ENCODE assay signal across 22 mouse cellular contexts in the genomic region with DNA sequence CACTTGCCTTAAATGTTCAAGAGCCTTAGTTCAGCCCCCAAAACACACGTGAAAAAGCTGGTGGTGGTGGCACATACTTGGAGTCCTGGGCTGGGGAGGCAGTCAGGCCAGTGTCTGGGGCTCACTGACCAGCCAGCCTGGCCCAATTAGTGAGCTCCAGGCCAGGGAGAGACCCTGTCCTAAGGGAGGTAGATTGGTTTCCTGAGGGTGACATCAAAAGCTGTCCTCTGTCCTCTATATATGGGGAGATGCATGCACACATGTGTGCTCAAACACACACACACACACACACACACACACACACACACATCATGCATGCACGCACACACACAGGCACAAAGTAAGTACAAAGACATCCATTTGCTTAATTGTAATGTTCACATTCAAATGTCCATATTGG. TPM values are rescaled to one million over a fixed set of nuclear protein-coding genes. Genes with fewer than 3 reads are reported as not detected.
DNase-seq lines count a peak whose midpoint lies in the region; ATAC-seq lines count a peak whose summit lies in the region.
"Had no signal": no experiment of that assay in that cellular context is flagged by ENCODE, and none has a peak within 500 bp of the region (broad histone marks: within the 10 kb centered on the region; RNA-seq: fewer than 3 reads in every experiment).

No protein-coding gene starts in this region.

- no peak for DNase-seq in hindbrain, embryonic 10.5 days (ENCODE audit: low spot score)
- DNase-seq in limb, embryonic 10.5 days (ENCODE audit: low spot score), result no peak
- no peak for DNase-seq in layer of hippocampus, postnatal 10 days (ENCODE audit: low spot score in 2 of 2)
- DNase-seq in yolk sac, embryonic 10.5 days (ENCODE audit: low spot score), result no peak
- DNase-seq in heart, embryonic 10.5 days (ENCODE audit: low spot score), result no peak
- DNase-seq: adrenal gland, postnatal 10 days; gastrocnemius, postnatal 14 days; heart, postnatal 36 days; kidney, adult 2 months; kidney, postnatal 4 days; lung, adult 2 months; lung, postnatal 4 days had no signal

- WGBS in forebrain, embryonic 13.5 days, result 38% methylated on average over 2 of the region's 2 CpGs
- WGBS in hindbrain, embryonic 10.5 days, result 58% methylated on average over 2 of the region's 2 CpGs
- 67% methylated on average over 2 of the region's 2 CpGs for WGBS in limb, embryonic 10.5 days
- 42% methylated on average over 2 of the region's 2 CpGs for WGBS in neural tube, embryonic 12.5 days
- 49% methylated on average over 2 of the region's 2 CpGs for WGBS in heart, embryonic 10.5 days

- ATAC-seq in forebrain, embryonic 13.5 days, result no peak
- peak; percentile 52 for ATAC-seq in neural tube, embryonic 12.5 days (ENCODE audit: low FRiP score, low read depth)

- no peak overlapping the region for H3K4me3 ChIP-seq in forebrain, embryonic 13.5 days
- H3K4me3 ChIP-seq in hindbrain, embryonic 10.5 days, result peak overlapping the region; percentile 33; the same call in 1 of the 2 replicates
- H3K4me3 ChIP-seq in limb, embryonic 10.5 days, result no peak overlapping the region
- no peak overlapping the region for H3K4me3 ChIP-seq in neural tube, embryonic 12.5 days
- H3K4me3 ChIP-seq in heart, embryonic 10.5 days, result no peak overlapping the region

- H3K4me2 ChIP-seq in forebrain, embryonic 13.5 days, result peak overlapping the region; percentile 47; the same call in 1 of the 2 replicates
- H3K4me2 ChIP-seq in neural tube, embryonic 12.5 days (replicated peaks), result peak overlapping the region; percentile 47
- H3K4me2 ChIP-seq: heart, embryonic 11.5 days had no signal

- H3K36me3 ChIP-seq in forebrain, embryonic 13.5 days (ENCODE audit: poor library complexity, severe bottlenecking), result no peaks in the 10 kb centered on the region
- H3K36me3 ChIP-seq in hindbrain, embryonic 10.5 days, result no peaks in the 10 kb centered on the region
- no peaks in the 10 kb centered on the region for H3K36me3 ChIP-seq in limb, embryonic 10.5 days
- no peaks in the 10 kb centered on the region for H3K36me3 ChIP-seq in neural tube, embryonic 12.5 days
- no peaks in the 10 kb centered on the region for H3K36me3 ChIP-seq in heart, embryonic 10.5 days

- H3K27me3 ChIP-seq in forebrain, embryonic 13.5 days, result no peaks in the 10 kb centered on the region
- H3K27me3 ChIP-seq in hindbrain, embryonic 10.5 days (ENCODE audit: insufficient read depth, poor library complexity, severe bottlenecking), result peaks cover 16% of the 10 kb centered on the region; the same call in 1 of the 2 replicates
- no peaks in the 10 kb centered on the region for H3K27me3 ChIP-seq in limb, embryonic 10.5 days (ENCODE audit: low read depth, poor library complexity, severe bottlenecking)
- H3K27me3 ChIP-seq in neural tube, embryonic 12.5 days (replicated peaks), result no peaks in the 10 kb centered on the region
- peaks cover 26% of the 10 kb centered on the region for H3K27me3 ChIP-seq in heart, embryonic 10.5 days (ENCODE audit: insufficient read depth, poor library complexity, severe bottlenecking)

- peak overlapping the region; percentile 63 for H3K27ac ChIP-seq in forebrain, embryonic 13.5 days
- H3K27ac ChIP-seq in hindbrain, embryonic 10.5 days, result peak overlapping the region; percentile 77
- H3K27ac ChIP-seq in limb, embryonic 10.5 days, result peak overlapping the region; percentile 9; the same call in 1 of the 2 replicates
- H3K27ac ChIP-seq in neural tube, embryonic 12.5 days, result peak overlapping the region; percentile 55; the same call in 1 of the 2 replicates
- H3K27ac ChIP-seq in heart, embryonic 10.5 days, result no peak overlapping the region

- no peak overlapping the region for H3K9ac ChIP-seq in forebrain, embryonic 13.5 days
- no peak overlapping the region for H3K9ac ChIP-seq in neural tube, embryonic 12.5 days

- peaks cover 15% of the 10 kb centered on the region for H3K4me1 ChIP-seq in forebrain, embryonic 13.5 days
- H3K4me1 ChIP-seq in hindbrain, embryonic 10.5 days (replicated peaks), result peaks cover 25% of the 10 kb centered on the region
- peaks cover 11% of the 10 kb centered on the region for H3K4me1 ChIP-seq in limb, embryonic 10.5 days
- H3K4me1 ChIP-seq in neural tube, embryonic 12.5 days, result peaks cover 10% of the 10 kb centered on the region
- H3K4me1 ChIP-seq in heart, embryonic 10.5 days, result 0 out of 2 replicates have a peak, but pooled peaks cover 5% of the 10 kb centered on the region

- no peaks in the 10 kb centered on the region for H3K9me3 ChIP-seq in forebrain, embryonic 13.5 days (replicated peaks)
- H3K9me3 ChIP-seq in hindbrain, embryonic 10.5 days, result no peaks in the 10 kb centered on the region
- H3K9me3 ChIP-seq in limb, embryonic 10.5 days (replicated peaks), result no peaks in the 10 kb centered on the region
- H3K9me3 ChIP-seq in neural tube, embryonic 12.5 days, result no peaks in the 10 kb centered on the region
- no peaks in the 10 kb centered on the region for H3K9me3 ChIP-seq in heart, embryonic 10.5 days

RNA-seq across cellular contexts. Expression of a gene that starts 9.1 kb away (rescaled TPM):
- polyA plus RNA-seq in forebrain, embryonic 13.5 days (2015; fragmentation: Nextera tagmentation; extraction: Ambion mirVana), result 131 and 134 TPM in 2 replicates
- polyA plus RNA-seq in hindbrain, embryonic 10.5 days (2016; fragmentation: Nextera tagmentation; extraction: Ambion mirVana), result 101 and 102 TPM in 2 replicates
- 92.9 and 105 TPM in 2 replicates for polyA plus RNA-seq in limb, embryonic 10.5 days (2016; fragmentation: Nextera tagmentation; extraction: Ambion mirVana)
- polyA plus RNA-seq in neural tube, embryonic 12.5 days (2016; fragmentation: Nextera tagmentation; extraction: Ambion mirVana), result 121 and 123 TPM in 2 replicates
- total RNA-seq in layer of hippocampus, postnatal 10 days (2021), result 10 to 100 TPM; 55.8 to 57.6 TPM
- 52.8 and 64.2 TPM in 2 replicates for polyA plus RNA-seq in heart, embryonic 10.5 days (2016; fragmentation: Nextera tagmentation; extraction: Ambion mirVana)

RNA-seq across cellular contexts. Expression of a gene that starts 11.7 kb away (rescaled TPM):
- 5.4 and 6.6 TPM in 2 replicates for polyA plus RNA-seq in forebrain, embryonic 13.5 days (2015; fragmentation: Nextera tagmentation; extraction: Ambion mirVana)
- polyA plus RNA-seq in hindbrain, embryonic 10.5 days (2016; fragmentation: Nextera tagmentation; extraction: Ambion mirVana), result 7.2 and 8.1 TPM in 2 replicates
- 10.5 and 11.5 TPM in 2 replicates for polyA plus RNA-seq in limb, embryonic 10.5 days (2016; fragmentation: Nextera tagmentation; extraction: Ambion mirVana)
- 6.8 and 8.0 TPM in 2 replicates for polyA plus RNA-seq in neural tube, embryonic 12.5 days (2016; fragmentation: Nextera tagmentation; extraction: Ambion mirVana)
- 1 to 10 TPM; 1.5 to 3.8 TPM for total RNA-seq in layer of hippocampus, postnatal 10 days (2021)
- polyA plus RNA-seq in heart, embryonic 10.5 days (2016; fragmentation: Nextera tagmentation; extraction: Ambion mirVana), result 7.8 and 11.9 TPM in 2 replicates
- total RNA-seq: MEL had no signal

RNA-seq across cellular contexts. Expression of a gene that starts 46.8 kb away (rescaled TPM):
- not detected in 2 replicates for polyA plus RNA-seq in forebrain, embryonic 13.5 days (2015; fragmentation: Nextera tagmentation; extraction: Ambion mirVana)
- polyA plus RNA-seq in hindbrain, embryonic 10.5 days (2016; fragmentation: Nextera tagmentation; extraction: Ambion mirVana), result not detected in 2 replicates
- polyA plus RNA-seq in limb, embryonic 10.5 days (2016; fragmentation: Nextera tagmentation; extraction: Ambion mirVana), result not detected in 2 replicates
- not detected in 2 replicates for polyA plus RNA-seq in neural tube, embryonic 12.5 days (2016; fragmentation: Nextera tagmentation; extraction: Ambion mirVana)
- not detected for total RNA-seq in layer of hippocampus, postnatal 10 days (2021)
- not detected in 2 replicates for polyA plus RNA-seq in heart, embryonic 10.5 days (2016; fragmentation: Nextera tagmentation; extraction: Ambion mirVana)
- total RNA-seq: adrenal gland, postnatal 10 days; common myeloid progenitor, adult 5-6 weeks; gastrocnemius, postnatal 14 days; heart, postnatal 36 days; MEL; monocyte, adult 5-6 weeks had no signal
- polyA plus RNA-seq: cerebellum, adult 2 months; embryonic facial prominence, embryonic 14.5 days; heart, embryonic 11.5 days; kidney, adult 2 months; limb, embryonic 14.5 days; lung, adult 2 months; thymus, postnatal 0 days had no signal
